Mouse (Mus musculus) neutrophil, adult 65 days (primary cell): ENCODE measurements around the gene Ctf2. TPM values are rescaled to one million over a fixed set of nuclear protein-coding genes. Genes with fewer than 3 reads are reported as not detected.

Source experiments
- total RNA-seq: library from RNA; stranded (reverse); gene quantifications from 2 replicates; pipeline ENCODE4 v1.2.4, GENCODE M21; 2023

Gene Ctf2
- total RNA-seq, result not detected in 2 replicates

DNA sequence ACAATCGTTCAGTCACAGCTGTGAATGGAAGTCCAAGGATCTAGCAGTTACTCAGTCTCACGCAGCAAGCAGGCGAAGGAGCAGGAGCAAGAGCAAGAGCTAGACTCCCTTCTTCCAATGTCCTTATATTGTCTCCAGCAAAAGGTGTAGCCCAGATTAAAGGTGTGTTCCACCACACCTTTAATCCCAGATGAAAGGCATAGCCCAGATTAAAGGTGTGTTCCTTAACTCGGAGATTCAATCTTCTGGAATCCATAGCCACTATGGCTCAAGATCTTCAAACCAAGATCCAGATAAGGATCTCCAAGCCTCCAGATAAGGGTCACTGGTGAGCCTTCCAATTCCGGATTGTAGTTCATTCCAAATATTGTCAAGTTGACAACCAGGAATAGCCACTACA, at the start of gene Ctf2:
Ctf2 (minus strand) TSS at position 101 of the 400 bp plus-strand sequence.

DNA sequence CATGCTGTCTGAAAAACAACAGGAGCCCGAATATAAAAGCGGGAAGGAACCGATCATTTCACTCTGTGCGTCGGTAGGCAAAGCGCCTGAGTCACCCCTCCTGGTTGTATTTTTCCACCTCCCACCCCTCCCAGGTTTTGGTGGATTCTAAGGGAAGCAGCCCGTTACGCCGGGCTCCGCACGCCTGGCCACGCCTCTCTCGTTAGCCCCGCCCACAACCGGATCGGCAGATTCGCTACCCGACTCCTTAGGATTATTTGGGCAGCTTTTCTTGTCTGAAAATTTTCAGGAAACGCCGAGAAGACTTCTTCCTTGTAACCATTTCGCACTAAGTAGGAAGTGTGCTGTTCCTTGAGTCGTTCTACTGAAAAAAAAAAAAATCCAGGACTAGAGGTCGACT, 44.5 kb upstream of the Ctf2 start, which contains the start of gene Setd1a:
Setd1a (plus strand) TSS at position 245 of the 400 bp plus-strand sequence.

DNA sequence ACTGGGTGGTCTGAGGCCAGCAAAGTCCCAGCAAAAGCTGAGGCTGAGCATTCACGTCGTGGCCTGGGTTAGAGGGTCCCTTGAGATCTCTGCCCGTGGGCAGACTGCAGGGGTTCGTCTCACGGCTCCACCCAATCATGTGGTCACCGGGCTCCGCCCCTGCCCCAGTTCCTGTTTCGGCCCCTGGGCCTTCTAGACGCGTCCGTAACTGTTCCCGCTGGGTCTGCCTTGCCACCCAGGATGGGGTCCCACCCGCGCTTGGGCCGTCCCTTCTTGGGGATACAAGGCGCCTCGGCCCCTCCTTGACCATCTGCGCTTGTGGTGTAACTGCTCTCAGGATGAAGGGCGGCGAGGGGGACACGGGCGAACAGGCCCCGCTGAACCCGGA, 37.7 kb upstream of the Ctf2 start, which contains the start of gene Orai3:
Orai3 (plus strand) TSS at position 165 of the 388 bp plus-strand sequence.

DNA sequence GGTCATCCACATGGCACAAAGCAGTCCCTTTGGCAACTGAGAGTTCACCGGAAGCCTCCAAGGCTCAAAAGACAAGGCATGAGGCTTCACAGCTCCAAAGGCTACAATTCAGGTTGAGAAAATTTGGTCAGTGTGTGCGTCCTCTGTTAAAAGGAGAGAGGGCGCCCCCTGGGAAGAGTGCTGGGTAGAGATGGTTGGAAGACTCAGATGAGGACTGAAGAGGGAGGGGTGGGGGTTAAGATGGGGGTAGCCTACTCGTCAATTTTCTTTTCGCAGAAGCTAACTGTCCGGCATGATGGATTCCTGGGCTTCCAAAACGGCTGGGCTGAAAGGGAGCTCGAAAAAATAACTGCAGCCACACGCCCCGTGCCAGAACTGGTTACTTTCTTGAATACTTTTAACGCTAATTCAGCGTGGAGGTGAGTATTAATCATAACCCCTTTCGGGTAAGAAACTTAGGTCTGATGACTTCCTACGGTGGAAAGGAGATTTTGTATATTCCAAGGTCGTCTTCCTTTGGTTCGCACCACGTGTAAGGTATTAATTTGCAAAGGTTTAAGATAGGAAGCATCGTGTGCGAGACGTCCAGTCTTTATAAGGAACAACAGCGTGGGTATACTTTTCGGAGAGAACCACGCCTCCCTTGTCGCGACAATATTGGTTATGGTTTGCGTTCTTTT, 12.5 kb upstream of the Ctf2 start, which contains the start of gene Fbxl19:
Fbxl19 (plus strand) TSS at position 178 of the 680 bp plus-strand sequence.

DNA sequence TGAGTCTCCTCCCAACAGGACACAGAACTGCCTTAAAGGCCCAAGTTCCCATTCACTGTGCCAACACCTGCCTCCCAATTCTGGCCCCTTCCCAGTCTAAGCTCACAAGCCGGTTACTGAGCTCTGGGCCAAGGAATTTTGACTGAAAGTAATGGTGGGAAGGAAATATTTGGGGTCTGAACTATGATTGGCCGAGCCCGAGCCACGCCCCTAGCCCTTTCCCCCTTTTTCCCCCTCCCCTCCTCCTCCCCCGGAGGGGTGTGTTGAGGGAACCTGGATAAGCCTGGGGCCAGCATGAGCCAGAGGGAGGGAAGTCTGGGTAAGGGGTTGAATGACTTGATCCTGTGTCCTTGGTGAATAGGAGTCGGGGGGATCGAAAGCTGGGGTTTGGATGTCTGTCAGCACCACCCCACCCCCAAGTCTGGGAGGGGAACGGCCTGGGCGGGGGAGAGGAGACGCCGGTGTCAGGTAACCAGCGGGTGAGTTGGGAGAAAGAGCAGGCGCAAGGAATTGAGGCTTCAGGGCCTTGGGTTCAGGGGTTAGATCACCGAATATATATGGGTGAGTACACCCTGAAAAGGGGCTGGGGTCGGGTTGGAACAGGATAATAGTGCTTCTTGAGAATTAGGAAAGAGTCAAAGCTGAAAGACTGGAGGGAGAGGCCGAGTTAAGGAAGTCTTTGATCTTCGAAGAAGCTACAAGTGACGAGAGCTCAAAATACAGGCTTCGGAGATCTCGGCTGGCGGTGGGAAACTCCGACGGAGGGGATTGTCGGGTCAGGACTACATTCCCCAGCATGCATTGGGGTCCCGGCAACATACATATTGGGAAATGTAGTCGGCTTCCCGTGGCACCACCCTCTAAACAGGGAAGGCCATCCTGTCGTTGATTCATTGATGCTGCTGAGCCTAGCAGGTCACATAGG, 19.2 kb downstream of the Ctf2 start, which contains the start of gene Ctf1:
Ctf1 (plus strand) TSS at position 276 of the 925 bp plus-strand sequence.

DNA sequence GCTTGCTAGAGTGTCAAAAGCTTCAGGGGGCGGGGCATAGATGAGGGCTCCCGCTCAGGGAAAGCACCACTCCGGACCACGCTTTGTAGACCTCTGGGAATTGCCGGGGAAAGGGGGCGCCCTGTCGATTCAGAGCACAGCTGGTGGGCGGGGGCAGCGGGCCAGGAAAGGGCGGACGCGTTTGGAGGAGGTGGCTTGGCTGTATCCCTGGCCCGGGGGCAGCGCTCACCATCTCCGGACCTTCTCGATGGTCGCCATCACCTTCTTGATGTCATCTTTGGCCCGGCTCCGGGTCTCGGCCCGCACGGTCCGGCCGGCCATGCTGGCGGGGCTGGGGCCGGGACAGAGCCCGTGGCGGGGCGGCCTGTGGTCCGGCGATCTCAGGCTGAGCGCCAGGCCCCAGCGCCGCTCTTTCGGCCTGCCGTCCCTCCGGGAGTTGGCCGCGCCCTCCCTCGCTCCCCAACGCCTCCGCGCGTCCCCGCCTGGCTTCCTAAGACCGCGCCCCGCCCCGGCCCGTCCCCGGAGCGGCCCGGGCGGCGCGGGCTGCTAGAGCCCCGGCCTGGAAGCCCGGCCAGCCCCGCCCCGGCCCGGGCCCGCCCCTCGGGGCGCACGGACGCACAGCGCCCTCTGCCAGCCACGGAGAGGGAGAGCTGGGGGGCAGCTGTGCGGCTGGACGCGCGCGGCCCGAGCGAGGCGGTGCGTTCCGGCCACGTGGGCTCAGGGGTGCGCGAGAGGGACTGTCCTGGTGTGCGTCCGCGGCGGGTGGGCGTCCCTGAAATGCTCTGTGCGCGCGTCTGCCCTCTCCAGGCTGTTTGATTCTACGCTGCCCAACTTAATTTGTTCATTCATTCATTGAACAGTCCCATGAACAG, 23.5 kb downstream of the Ctf2 start, which contains the start of gene Bcl7c:
Bcl7c (minus strand) TSS at position 727 of the 872 bp plus-strand sequence.

Other genes starting within 250 kb of the Ctf2 start
- gene Srcap, start 220.2 kb downstream of the Ctf2 start, total RNA-seq, result 77.3 and 96.9 TPM in 2 replicates
- 16.4 and 27.7 TPM in 2 replicates for gene Gm42715, start 212.6 kb downstream of the Ctf2 start, total RNA-seq
- gene Tmem265, start 170.8 kb downstream of the Ctf2 start, total RNA-seq, result not detected in 2 replicates
- 132 and 168 TPM in 2 replicates for gene Phkg2, start 158.8 kb downstream of the Ctf2 start, total RNA-seq
- 18.5 and 19.6 TPM in 2 replicates for gene Ccdc189, start 143.6 kb downstream of the Ctf2 start, total RNA-seq
- 199 and 280 TPM in 2 replicates for gene Rnf40, start 143.4 kb downstream of the Ctf2 start, total RNA-seq
- gene Zfp629, start 116.4 kb downstream of the Ctf2 start, total RNA-seq, result 2.6 and 2.7 TPM in 2 replicates
- gene Bcl7c, start 23.2 kb downstream of the Ctf2 start, total RNA-seq, result 26.0 and 31.1 TPM in 2 replicates
- gene Ctf1, start 19.4 kb downstream of the Ctf2 start, total RNA-seq, result not detected in 2 replicates
- 5.9 and 7.9 TPM in 2 replicates for gene Fbxl19, start 12.4 kb upstream of the Ctf2 start, total RNA-seq
- gene Orai3, start 37.6 kb upstream of the Ctf2 start, total RNA-seq, result 21.4 and 28.6 TPM in 2 replicates
- 31.3 and 40.4 TPM in 2 replicates for gene Setd1a, start 44.5 kb upstream of the Ctf2 start, total RNA-seq
- 3.8 TPM in 1 of 2 replicates, not detected in the other for gene Gm49388, start 53.4 kb upstream of the Ctf2 start, total RNA-seq
- gene Hsd3b7, start 68.4 kb upstream of the Ctf2 start, total RNA-seq, result 9.7 and 10.8 TPM in 2 replicates
- 55.8 and 70.3 TPM in 2 replicates for gene Stx4a, start 92.1 kb upstream of the Ctf2 start, total RNA-seq
- not detected in 2 replicates for gene Stx1b, start 92.4 kb upstream of the Ctf2 start, total RNA-seq
- 33.1 and 38.1 TPM in 2 replicates for gene Zfp646, start 144.1 kb upstream of the Ctf2 start, total RNA-seq
- 4.7 and 7.5 TPM in 2 replicates for gene Zfp668, start 144.7 kb upstream of the Ctf2 start, total RNA-seq
- not detected in 2 replicates for gene Prss53, start 158.8 kb upstream of the Ctf2 start, total RNA-seq
- not detected in 2 replicates for gene Gm21974, start 163.3 kb upstream of the Ctf2 start, total RNA-seq
- 7.5 and 8.1 TPM in 2 replicates for gene Vkorc1, start 163.5 kb upstream of the Ctf2 start, total RNA-seq
- gene Bckdk, start 171.9 kb upstream of the Ctf2 start, total RNA-seq, result 26.7 and 28.4 TPM in 2 replicates
- 15.5 and 18.0 TPM in 2 replicates for gene Kat8, start 180.3 kb upstream of the Ctf2 start, total RNA-seq
- gene Prss8, start 197.9 kb upstream of the Ctf2 start, total RNA-seq, result not detected in 2 replicates
- gene Prss36, start 214.6 kb upstream of the Ctf2 start, total RNA-seq, result 0.79 and 2.1 TPM in 2 replicates
- 510 and 553 TPM in 2 replicates for gene Fus, start 235.3 kb upstream of the Ctf2 start, total RNA-seq